Mouse (Mus musculus) lung, postnatal 0 days (tissue): ENCODE data around the gene Chd6.

ENCODE experiments used
- CTCF ChIP-seq: IDR thresholded peaks from 2 replicates; pipeline ENCODE4 v1.5.1; 2016; ENCODE audit warnings: antibody characterized with exemption, mild to moderate bottlenecking
- EP300 ChIP-seq: IDR thresholded peaks from 2 replicates; pipeline ENCODE4 v1.6.1; 2016; ENCODE audit warnings: antibody characterized with exemption, mild to moderate bottlenecking, control low read depth

GRCm38 (mm10) chr2:160901656-160902412, 207.0 kb downstream of the Chd6 start:
- no peak for TF ChIP-seq EP300
- no peak for TF ChIP-seq CTCF
